Mouse (Mus musculus) c-Kit-positive CD71-positive TER-119-negative erythroid progenitor cells, embryonic 14.5 days (primary cell): ENCODE data around the gene Vamp8.

ENCODE experiments used
- DNase-seq: peaks from one replicate; pipeline ENCODE4 v3.0.0-alpha.2; 2013; ENCODE audit warnings: low read depth

Vamp8 gene

GRCm38 (mm10) chr6:72352636-72353405 is 37.7 kb downstream of the Vamp8 start:
- DNase-seq = no peak

- DNase-seq = no peak
Measured at GRCm38 (mm10) chr6:72350214-72350613, 40.3 kb downstream of the Vamp8 start.

- no peak for DNase-seq
Measured at GRCm38 (mm10) chr6:72348411-72348810, 42.1 kb downstream of the Vamp8 start.

- no peak for DNase-seq
Measured at GRCm38 (mm10) chr6:72347166-72347941, 43.1 kb downstream of the Vamp8 start, which contains the start of gene 0610030E20Rik. Gene 0610030E20Rik (plus strand): TSS chr6:72347317.

GRCm38 (mm10) chr6:72346261-72346660 is 44.2 kb downstream of the Vamp8 start:
- DNase-seq = no peak

GRCm38 (mm10) chr6:72345633-72346032 is 44.9 kb downstream of the Vamp8 start:
- no peak for DNase-seq

GRCm38 (mm10) chr6:72345074-72345567 is 45.4 kb downstream of the Vamp8 start, which contains the start of gene Usp39:
Gene Usp39 (minus strand): TSS chr6:72345184.
- peak; percentile 96 for DNase-seq

- no peak for DNase-seq
Measured at GRCm38 (mm10) chr6:72344396-72345073, 46.0 kb downstream of the Vamp8 start.

GRCm38 (mm10) chr6:72340481-72340880 is 50.0 kb downstream of the Vamp8 start:
- no peak for DNase-seq
